Mouse (Mus musculus) midbrain, embryonic 14.5 days (tissue): ENCODE measurements around the gene Hist1h2bc. TPM values are rescaled to one million over a fixed set of nuclear protein-coding genes. Genes with fewer than 3 reads are reported as not detected.

Experiments
- ATAC-seq: fragments of 200-750 bp; cut with Nextera tagmentation; 2 replicates; pipeline ENCODE4 v1.8.0; 2017; ENCODE audit warnings: moderate number of reproducible peaks, moderate library complexity; ENCODE audit not compliant: low FRiP score, low TSS enrichment
- DNase-seq: peaks from one replicate; pipeline ENCODE4 v3.0.0-alpha.2; 2015
- H3K27ac ChIP-seq: fragments of 300-500 bp; sonication (generic); replicated peaks from 2 replicates; pipeline ENCODE4 v1.5.1; 2014; ENCODE audit warnings: mild to moderate bottlenecking, low read depth, low read length, moderate library complexity
- H3K27me3 ChIP-seq: fragments of 300-500 bp; sonication (generic); 2 replicates; pipeline ENCODE4 v1.6.1; 2014; ENCODE audit warnings: low read length, control low read depth, mixed read lengths; ENCODE audit not compliant: control insufficient read depth, insufficient read depth
- H3K36me3 ChIP-seq: fragments of 300-500 bp; sonication (generic); 2 replicates; pipeline ENCODE4 v1.6.1; 2014; ENCODE audit warnings: low read length, control low read depth; ENCODE audit not compliant: control insufficient read depth, insufficient read depth
- H3K4me1 ChIP-seq: fragments of 300-500 bp; sonication (generic); 2 replicates; pipeline ENCODE4 v1.6.1; 2014; ENCODE audit warnings: mild to moderate bottlenecking, antibody characterized with exemption, low read length, control low read depth; ENCODE audit not compliant: control insufficient read depth, insufficient read depth
- H3K4me2 ChIP-seq: fragments of 300-500 bp; sonication (generic); 2 replicates; pipeline ENCODE4 v1.6.1; 2014; ENCODE audit warnings: mild to moderate bottlenecking, low read length, moderate library complexity
- H3K4me3 ChIP-seq: fragments of 300-500 bp; sonication (generic); replicated peaks from 2 replicates; pipeline ENCODE4 v1.5.1; 2014; ENCODE audit warnings: low read depth, low read length
- H3K9ac ChIP-seq: fragments of 300-500 bp; sonication (generic); replicated peaks from 2 replicates; pipeline ENCODE4 v1.6.1; 2014; ENCODE audit warnings: mild to moderate bottlenecking, low read length, moderate library complexity
- H3K9me3 ChIP-seq: fragments of 300-500 bp; sonication (generic); 2 replicates; pipeline ENCODE4 v1.6.1; 2016; ENCODE audit warnings: low read length, control low read depth, mixed read lengths; ENCODE audit not compliant: control insufficient read depth
- WGBS: fragments of 180-500 bp; shearing (Covaris S2); extraction: QIAGEN DNeasy Blood & Tissue Kit; methylation state at CpG from one replicate; pipeline ENCODE4 v1.1.7; 2014; 5-methylcytosine and 5-hydroxymethylcytosine counted together
- polyA plus RNA-seq: library from polyadenylated mRNA; unstranded; fragments of >200 nt; fragmentation: Nextera tagmentation; extraction: Ambion mirVana; gene quantifications from 2 replicates; pipeline ENCODE4 v1.2.1, GENCODE M21; 2014

The Hist1h2bc gene
- polyA plus RNA-seq, 1 experiment from 2014 or later, result 17.3 TPM

GRCm38 (mm10) chr13:23738041-23738440 is 54.0 kb downstream of the Hist1h2bc start:
- no peak for DNase-seq
- ATAC-seq, result no peak
- Histone ChIP-seq H3K4me3 (peak overlapping the region; percentile 48), H3K27ac (peak overlapping the region; percentile 42), H3K36me3 (no peaks in the 10 kb centered on the region), H3K9ac (peak overlapping the region; percentile 24; the same call in 1 of the 2 replicates), H3K4me2 (peak overlapping the region; percentile 98), H3K4me1 (peaks cover 19% of the 10 kb centered on the region), H3K27me3 (no peaks in the 10 kb centered on the region), H3K9me3 (no peaks in the 10 kb centered on the region)
- WGBS, result 17% methylated on average over 4 of the region's 4 CpGs

- Histone ChIP-seq H3K27me3 (no peaks in the 10 kb centered on the region), H3K4me2 (peak within 1 kb of the TSS; percentile 98), H3K9me3 (no peaks in the 10 kb centered on the region), H3K27ac (peak within 1 kb of the TSS; percentile 78), H3K4me3 (peak within 1 kb of the TSS; percentile 48), H3K9ac (peak within 1 kb of the TSS; percentile 57; the same call in 1 of the 2 replicates), H3K36me3 (no peaks in the 10 kb centered on the region), H3K4me1 (peaks cover 19% of the 10 kb centered on the region)
- ATAC-seq, result peak; percentile 94
- DNase-seq, result peak; percentile 93
- under 1% methylated on average over 30 of the region's 38 CpGs for WGBS
Measured at GRCm38 (mm10) chr13:23738677-23739068, 54.7 kb downstream of the Hist1h2bc start, which contains the start of gene Hist1h1c. Gene Hist1h1c, plus strand, starts transcription at chr13:23738808.

GRCm38 (mm10) chr13:23739069-23739921 is 55.3 kb downstream of the Hist1h2bc start:
- H3K4me1 ChIP-seq, result peaks cover 19% of the 10 kb centered on the region
- no peaks in the 10 kb centered on the region for H3K36me3 ChIP-seq
- under 1% methylated on average over 39 of the region's 39 CpGs for WGBS
- H3K27ac ChIP-seq, result peak overlapping the region; percentile 78
- H3K4me3 ChIP-seq, result peak overlapping the region; percentile 48
- H3K9me3 ChIP-seq, result no peaks in the 10 kb centered on the region
- peak; percentile 85 for ATAC-seq
- H3K27me3 ChIP-seq, result no peaks in the 10 kb centered on the region
- peak overlapping the region; percentile 57; the same call in 1 of the 2 replicates for H3K9ac ChIP-seq
- peak overlapping the region; percentile 98 for H3K4me2 ChIP-seq
- peak; percentile 92 for DNase-seq

- Histone ChIP-seq H3K27me3 (no peaks in the 10 kb centered on the region), H3K4me3 (peak overlapping the region; percentile 48), H3K9me3 (no peaks in the 10 kb centered on the region), H3K9ac (peak overlapping the region; percentile 57; the same call in 1 of the 2 replicates), H3K4me1 (peaks cover 19% of the 10 kb centered on the region), H3K4me2 (peak overlapping the region; percentile 98), H3K36me3 (no peaks in the 10 kb centered on the region), H3K27ac (peak overlapping the region; percentile 78)
- ATAC-seq (no peak), DNase-seq (no peak)
- WGBS, result 2% methylated on average over 14 of the region's 14 CpGs
Measured at GRCm38 (mm10) chr13:23739922-23740252, 55.9 kb downstream of the Hist1h2bc start.

- H3K27ac ChIP-seq, result no peak overlapping the region
- H3K4me2 ChIP-seq, result peak overlapping the region; percentile 98
- peaks cover 19% of the 10 kb centered on the region for H3K4me1 ChIP-seq
- WGBS, result 34% methylated on average over 13 of the region's 13 CpGs
- no peaks in the 10 kb centered on the region for H3K9me3 ChIP-seq
- no peaks in the 10 kb centered on the region for H3K36me3 ChIP-seq
- H3K4me3 ChIP-seq, result peak overlapping the region; percentile 48
- peak overlapping the region; percentile 57; the same call in 1 of the 2 replicates for H3K9ac ChIP-seq
- DNase-seq, result no peak
- ATAC-seq, result no peak
- no peaks in the 10 kb centered on the region for H3K27me3 ChIP-seq
Measured at GRCm38 (mm10) chr13:23740256-23740840, 56.3 kb downstream of the Hist1h2bc start.

GRCm38 (mm10) chr13:23740910-23741309 is 56.9 kb downstream of the Hist1h2bc start:
- ATAC-seq, result no peak
- H3K4me2 ChIP-seq, result peak overlapping the region; percentile 98; the same call in 1 of the 2 replicates

GRCm38 (mm10) chr13:23742007-23742406 is 58.0 kb downstream of the Hist1h2bc start:
- H3K4me3 ChIP-seq, result no peak overlapping the region

More at GRCm38 (mm10) chr13:23740910-23741309, 56.9 kb downstream of the Hist1h2bc start:
- H3K4me3 ChIP-seq, result no peak overlapping the region
- WGBS, result 66% methylated on average over 5 of the region's 5 CpGs
- no peaks in the 10 kb centered on the region for H3K9me3 ChIP-seq
- peaks cover 21% of the 10 kb centered on the region for H3K4me1 ChIP-seq
- H3K27me3 ChIP-seq, result no peaks in the 10 kb centered on the region
- H3K36me3 ChIP-seq, result no peaks in the 10 kb centered on the region
- DNase-seq, result no peak
- H3K27ac ChIP-seq, result no peak overlapping the region
- H3K9ac ChIP-seq, result no peak overlapping the region

More at GRCm38 (mm10) chr13:23742007-23742406, 58.0 kb downstream of the Hist1h2bc start:
- Histone ChIP-seq H3K27me3 (no peaks in the 10 kb centered on the region), H3K36me3 (no peaks in the 10 kb centered on the region), H3K4me2 (no peak overlapping the region), H3K9me3 (no peaks in the 10 kb centered on the region), H3K4me1 (peaks cover 22% of the 10 kb centered on the region), H3K9ac (no peak overlapping the region), H3K27ac (no peak overlapping the region)
- ATAC-seq (no peak), DNase-seq (no peak)
